Mouse (Mus musculus) left cerebral cortex, adult 9 months (tissue): ENCODE results near the gene Rab35.
A peak's percentile ranks its signal among the peaks of the same experiment; 100 is the strongest.

ENCODE experiments used
- DNase-seq, 2 experiments: peaks; one replicate each; pipeline ENCODE4 v3.0.0; 2022; ENCODE audit warnings: low spot score in 2 of 2

Gene Rab35

DNA sequence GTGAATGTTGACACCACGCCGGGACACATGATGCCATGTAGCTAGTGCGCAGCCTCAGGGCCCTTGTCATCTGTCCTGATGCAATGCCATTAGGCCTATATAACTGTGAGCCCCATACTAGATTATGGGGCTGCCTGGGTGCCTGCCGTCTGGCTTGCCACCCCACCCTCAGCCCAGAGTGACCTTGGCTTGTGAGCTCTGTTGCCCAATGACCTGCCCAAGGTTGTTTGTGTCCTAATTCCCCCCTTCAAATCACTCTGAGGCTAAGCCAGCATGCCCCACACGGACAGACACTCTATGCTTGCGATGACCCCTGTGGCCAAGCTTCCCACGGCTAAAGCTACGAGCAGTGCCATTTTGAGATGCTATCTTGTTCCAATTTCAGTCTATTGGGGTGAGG is 18.0 kb downstream of the Rab35 start:
- DNase-seq, result no peak

DNA sequence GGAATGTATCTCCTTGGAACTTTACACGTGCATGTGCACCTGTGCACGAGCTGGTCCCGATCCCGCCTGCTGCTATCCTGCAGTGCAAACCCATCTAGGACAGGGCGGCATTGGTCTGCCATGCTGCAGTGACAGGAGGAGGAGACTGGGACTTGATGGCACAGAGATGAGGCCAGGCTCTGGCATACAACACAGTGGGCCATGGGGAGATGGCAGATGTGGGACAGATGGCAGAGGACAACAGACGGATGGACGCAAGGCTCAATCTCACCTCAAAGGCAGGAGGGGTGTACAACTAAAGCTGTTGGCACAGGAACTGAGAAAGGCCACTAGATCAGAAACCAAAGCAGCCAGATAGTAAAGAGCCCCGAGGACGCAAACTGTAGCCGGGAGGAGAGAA is 19.2 kb downstream of the Rab35 start:
- DNase-seq, result no peak

DNA sequence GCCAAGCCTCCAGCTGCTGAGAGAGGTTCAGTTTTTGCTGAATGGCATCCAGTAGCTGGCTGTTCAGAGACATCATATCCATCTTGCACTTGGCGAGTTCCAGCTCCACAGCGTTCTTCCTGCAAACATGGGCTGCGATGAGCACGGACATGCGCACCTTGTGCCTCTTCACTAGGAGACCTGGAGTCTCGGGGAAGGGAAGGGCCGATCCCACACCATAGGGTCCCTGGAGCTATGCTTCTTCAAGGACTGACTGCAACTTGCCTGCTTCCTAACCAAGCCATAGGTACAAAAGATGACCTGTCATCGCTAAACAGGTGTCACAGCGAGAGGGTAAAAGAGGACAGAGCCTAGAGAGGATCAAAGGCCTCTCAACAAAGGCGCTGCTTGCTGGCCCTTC is 20.1 kb downstream of the Rab35 start:
- DNase-seq, result no peak

DNA sequence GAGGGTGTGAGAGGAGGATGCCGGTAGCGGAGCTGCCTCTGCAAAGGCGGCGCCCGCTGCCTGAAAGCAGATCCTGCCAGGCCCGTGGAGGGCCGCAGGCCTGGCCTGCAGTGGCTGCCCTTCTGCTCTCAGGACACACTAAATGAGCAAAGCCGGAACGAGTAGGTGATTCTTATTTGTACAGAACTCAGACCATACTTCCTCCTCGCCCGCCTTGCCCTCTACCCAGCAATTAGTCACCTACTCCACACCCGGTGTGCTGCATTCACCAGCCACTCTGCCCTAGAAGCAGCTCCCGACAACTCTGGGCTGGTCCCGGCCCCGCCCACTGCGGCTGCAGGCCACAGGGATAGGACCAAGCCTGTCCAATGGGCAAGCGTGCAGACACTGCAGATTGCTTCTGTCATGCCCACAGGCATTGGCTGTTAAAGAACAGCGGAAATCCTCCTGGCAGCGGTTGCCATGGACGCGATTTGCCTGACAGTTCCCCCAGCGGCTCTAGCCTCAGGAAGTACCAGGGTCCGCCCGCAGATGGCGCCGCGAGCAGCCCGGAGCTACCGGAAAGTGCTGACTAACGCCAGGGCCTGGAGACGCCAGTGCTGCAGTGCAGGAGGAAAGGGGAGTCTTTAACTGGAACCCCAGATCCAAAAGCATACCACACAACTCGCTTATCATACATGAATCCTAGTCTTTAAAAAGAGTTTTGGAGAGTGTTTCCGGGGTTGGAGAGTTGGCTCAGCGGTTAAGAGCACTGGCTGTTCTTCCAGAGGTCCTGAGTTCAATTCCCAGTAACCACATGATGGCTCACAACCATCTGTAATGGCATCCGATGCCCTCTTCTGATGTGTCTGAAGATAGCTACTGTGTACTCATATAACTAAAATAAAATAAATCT is 21.2 kb downstream of the Rab35 start:
- DNase-seq, result peak; percentile 99 to 100

DNA sequence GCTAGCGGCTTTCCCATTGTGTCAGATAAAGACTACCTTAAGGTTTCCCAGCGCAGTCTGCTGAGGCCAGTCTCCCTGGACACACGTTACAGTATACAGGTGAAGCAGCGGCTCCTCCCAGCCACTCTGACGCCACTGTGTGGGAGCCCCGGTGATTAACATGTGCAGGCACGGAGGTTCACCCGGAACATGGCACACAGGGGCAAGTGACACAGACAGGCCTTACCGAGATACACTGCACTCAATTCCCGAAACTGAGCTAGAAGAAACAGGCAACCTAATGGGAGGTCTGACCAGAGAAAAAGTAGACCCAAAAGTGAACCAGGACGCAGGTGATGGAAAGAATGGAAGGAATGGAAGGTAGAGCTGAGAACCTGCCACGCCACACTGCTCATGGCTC is 22.1 kb downstream of the Rab35 start:
- no peak for DNase-seq

DNA sequence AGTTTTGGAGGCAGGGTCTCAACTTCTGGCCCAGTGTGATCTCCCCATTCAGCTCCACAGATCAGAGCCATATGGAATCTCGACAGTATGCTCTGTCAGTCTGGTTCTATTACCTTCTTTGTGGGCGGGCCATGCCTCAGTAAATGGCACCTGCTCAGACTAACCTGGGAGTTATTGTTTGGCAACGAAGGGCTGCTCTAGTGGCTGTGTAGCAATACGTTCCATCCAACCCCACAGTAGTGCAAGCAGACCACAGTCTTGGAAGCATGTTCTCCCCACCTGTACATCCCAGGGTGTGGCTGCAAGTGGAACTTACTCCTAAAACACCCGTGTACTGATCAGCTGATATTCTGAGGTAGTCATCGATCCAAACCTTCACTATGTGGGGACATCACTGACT is 25.0 kb downstream of the Rab35 start:
- DNase-seq, result no peak

DNA sequence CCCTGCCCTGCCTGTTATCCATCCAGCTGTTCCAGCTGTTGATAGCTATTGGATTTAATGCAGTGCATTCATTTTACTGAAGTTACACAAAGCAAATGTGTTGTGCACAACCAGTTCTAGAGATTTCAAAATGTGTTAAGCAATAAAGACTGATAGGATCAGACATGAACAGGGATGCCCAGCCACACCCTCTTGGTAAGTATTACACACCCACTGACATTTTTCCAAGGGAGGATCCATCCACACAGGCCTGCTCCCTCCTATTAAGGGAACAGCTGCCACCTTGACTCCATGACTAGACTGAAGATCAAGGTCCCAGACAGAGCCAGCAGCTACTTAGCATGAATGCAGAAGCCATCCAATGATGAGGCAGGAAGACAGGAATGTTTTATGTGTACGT is 25.5 kb downstream of the Rab35 start:
- DNase-seq, result no peak

DNA sequence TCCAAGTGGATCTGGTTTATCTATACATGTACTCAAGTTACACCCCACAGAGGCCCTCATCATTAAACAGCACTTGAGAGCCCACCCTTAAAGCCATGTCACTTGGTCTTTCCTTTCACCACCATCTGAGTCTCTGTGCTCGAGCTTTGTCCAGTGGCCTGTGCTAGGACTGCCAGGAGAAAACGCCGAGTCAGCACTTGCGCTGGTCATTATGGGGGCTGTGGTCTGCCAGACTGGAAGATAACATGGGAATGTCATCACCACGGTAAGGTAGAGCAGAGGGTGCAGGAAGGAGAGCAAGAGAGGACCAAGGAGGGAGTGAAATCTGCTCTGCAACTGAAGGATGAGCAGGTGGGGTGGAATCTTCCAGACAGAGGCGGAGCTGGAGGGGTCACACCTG is 26.6 kb downstream of the Rab35 start:
- DNase-seq, result no peak

DNA sequence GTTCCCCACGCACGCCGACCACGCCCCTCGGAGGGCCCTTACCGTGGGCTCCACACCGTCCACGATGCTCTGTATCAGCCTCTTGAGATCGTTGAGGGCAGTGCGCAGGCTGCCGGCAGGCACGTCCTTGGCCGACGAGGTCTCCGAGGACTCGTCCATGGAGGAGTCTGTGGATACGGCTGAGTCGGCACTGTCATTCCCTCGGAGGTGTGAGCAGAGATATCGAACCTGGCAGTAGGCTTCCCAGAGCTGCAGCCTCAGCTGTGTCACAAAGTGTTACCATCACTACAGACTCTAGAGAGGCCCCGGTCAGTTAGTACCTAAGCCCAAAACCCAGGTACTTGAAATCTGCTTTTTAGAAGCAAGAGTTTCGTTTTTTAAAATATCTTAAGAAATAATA is 30.9 kb downstream of the Rab35 start:
- no peak for DNase-seq

DNA sequence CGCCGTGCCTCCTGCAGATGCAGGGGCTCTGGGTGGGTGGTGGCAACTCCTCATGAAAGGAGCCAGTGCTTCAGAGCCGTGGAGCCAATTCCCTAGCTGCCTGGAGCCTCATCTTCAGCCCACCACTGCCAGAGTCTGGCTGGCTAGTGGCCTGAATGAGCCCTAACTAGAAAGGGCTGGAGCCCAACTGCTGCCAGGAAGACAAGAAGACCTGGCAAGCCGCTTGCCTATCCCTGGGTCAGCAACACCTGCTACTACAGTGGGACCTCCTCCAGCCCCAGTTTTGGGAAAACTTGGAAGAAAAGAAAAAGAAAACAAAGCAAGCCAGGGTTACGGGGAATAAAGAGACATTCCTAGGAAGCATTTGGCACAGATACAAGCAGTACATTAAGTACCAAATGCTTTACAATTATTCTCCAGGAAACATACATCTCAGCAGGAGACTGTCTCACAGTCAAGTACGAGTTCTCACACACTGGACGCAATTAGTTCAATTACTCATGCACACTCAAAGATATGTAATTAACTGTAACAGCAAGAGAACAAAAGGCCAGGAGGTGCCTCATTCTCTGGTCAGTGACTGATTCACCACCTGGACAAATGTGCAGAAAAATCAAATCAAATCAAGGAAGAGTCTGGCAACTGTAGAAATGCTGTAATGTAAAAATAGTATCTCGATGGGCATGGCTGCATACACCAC is 34.8 kb downstream of the Rab35 start:
- DNase-seq, result no peak

DNA sequence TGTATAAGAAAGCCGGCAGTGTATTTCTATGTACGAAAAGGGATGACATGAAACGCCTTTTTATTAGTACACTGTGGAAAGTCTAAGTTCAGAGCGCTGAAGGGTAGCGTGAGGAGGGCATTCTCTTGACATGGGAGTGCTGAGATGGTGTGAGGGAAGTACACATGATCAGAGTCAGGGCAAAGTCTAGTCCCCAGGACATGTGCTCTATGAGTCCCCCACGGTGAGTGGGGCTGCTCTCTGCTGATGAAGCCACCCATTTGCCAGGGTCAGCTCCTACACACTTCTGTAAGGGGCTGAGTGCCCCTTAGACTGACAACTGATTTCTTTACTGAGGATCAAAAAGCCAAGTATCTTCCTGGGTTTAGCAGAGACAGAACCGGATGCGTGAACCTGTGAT is 35.5 kb downstream of the Rab35 start:
- no peak for DNase-seq

DNA sequence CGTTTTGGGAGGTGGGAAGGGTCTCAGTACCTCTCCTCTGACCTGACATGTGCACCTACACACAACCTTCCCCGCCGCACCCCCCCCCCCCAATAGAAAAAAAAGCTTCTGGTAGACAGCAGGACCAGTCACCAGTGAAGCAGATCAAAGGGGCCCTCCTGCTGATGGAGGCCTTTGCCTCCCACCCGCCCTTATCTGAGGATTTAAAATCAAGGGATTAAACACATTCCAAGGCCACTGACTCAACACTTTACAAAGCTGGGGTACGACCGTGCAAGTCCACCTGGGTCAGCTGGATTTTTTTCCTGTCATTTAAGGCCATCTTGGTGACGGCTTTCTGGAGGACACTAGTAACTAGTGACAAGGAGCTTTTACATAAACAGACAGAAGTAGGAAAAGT is 36.2 kb downstream of the Rab35 start:
- DNase-seq, result no peak

DNA sequence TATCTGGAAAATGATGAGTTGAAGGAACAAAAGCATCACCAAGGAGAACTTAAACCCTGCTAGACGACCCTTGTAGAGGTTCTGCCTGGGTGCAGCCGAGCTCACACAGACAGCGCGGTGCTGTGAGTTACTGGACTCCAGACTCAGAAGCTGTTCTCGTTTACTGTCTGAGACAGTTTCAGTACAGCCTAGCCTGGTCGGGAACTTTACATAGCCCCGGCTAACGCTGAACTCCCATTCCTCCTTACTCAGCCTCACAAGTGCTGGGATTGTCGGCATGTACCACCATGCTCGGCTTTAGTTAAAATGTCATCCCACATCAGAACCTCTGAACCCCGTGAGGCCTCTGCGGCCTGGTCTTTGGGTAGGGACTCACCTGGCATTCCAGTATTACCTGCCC is 37.3 kb downstream of the Rab35 start:
- no peak for DNase-seq

DNA sequence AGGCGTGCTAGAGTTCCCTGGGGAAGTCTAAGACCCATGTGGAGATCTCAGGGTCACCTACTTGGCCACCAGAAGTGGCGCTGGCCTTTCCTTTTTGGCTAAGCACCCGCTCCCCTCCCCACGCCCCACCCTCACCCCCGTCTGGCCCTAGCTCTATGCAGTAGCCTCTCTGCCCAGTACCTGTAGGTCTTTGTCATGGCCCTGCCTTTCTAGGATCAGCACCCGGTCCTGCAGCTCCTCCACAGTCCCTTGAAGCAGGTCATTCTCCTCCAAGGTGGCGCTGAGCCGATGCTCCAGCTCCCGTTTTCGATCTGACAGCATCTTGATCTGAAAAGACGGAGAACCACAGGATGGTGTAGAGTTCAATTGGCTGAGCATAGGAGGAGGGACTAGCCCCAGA is 38.3 kb downstream of the Rab35 start:
- DNase-seq, result no peak

DNA sequence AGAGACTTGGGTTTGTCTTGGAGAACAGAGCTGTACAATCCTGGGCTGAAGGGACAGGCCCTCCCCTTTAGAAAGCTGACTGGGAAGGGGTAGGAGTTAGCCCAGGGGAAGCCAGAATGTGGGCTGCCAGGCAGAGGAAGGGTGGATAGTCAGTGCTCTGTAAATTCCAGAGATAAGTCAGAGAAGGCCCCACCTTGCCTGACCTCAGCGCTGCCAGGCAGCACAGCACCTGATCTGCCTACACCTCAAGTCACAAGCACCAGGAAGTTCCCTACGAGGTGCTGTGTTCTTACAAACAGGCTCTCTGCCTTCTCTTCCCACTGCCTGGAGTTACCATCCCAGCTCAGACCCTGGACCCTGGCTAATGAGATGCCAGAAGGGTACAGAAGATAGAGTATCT is 38.7 kb downstream of the Rab35 start:
- no peak for DNase-seq

DNA sequence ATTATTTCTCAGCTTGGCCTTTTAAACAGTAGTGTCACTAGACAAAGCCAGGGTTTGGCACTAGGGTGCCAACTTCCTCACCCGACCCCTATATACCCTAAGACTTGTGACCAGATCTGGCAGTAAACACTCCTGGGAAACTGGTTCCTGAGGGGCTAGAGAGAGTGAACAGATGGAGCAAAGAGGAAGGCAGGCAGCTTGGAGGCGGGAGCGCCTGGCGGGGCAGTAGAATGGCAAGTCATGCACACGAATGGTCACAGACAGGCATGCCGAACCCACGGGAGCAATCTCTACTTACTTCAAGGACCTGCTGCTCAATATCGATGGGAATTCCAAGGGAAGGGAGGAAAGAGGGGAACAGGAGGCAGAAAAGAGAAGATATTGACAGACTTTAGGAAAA is 40.1 kb downstream of the Rab35 start:
- DNase-seq, result no peak

DNA sequence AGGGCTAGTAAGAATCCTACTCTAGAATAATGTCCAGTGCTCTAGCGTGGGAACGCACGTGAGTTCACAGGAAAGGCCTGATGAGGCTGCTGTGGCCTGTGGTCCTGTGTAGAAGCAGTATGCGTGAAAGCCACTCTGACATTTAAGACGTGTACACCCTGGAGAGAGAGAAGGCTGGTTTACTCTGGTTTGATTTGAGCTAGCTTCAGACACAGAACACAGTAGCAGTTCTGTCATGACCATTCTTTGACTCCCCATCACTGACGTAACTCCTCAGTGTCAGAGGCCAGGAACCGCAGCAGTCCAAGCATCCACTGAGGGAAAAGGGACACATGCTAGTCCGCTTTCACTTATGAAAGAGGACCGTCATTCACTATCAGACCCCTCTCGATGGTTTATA is 53.4 kb downstream of the Rab35 start:
- no peak for DNase-seq

DNA sequence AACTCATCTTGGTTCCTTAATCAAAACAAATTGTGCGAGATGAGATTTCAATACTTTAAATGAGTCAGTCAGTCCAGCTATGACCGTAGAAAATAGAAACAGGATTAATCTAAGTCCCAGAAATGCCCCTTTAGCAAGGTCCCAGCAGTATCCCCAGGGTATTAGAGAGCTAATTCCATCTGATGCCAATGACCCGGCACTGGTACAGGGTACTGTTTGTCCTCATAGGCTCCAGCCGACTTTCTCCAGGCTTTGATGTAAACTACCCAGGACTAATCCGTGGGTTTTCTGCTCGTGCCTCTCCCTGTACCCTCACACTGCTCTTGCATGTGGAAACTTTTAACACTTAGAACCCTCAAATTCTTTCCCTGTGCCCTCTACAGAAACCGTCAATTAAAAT is 55.0 kb downstream of the Rab35 start:
- no peak for DNase-seq

DNA sequence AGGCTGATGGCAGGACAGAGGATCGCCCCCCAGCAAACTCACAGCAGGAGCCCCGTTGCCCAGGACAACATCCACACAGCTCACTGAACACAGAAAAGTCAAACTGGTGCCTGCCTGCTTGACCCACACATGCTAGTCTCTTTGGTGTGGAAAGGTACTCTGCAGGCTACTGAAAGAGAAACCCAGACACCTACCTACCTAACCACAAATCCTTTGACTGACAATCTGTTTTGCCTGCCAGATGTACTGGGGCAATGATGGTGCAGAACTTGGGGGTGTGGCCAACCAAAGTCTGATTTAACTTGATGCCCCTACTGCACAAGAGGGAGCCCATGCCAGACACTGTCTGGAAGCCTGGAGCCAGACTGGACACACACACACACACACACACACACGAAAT is 61.6 kb downstream of the Rab35 start:
- DNase-seq, result no peak

DNA sequence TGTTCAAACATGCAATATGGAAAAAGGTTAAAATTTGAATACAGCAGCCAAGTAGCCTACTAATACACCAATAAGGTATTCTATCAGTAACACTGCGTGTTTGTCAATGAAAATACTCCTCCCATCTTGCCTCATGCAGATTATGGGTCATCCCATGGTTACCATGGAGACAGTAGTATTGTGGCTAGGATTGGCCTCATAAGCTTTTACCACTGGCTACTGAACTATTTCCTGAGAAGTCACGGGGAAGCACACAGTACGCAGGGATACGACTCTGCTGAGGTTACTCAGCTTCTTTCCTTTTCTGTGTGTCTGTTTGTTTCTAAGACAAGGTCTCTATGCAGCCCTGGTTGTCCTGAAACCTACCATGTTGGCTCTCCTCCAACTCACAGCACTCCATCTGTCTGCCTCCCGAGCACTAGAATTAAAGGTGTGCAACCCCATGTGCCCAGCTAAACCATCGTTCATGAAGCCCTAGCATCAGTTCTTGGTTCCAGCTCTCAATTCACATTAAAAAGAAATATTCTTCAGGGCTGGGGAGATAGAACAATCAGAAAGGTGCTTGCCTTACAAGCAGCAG is 63.6 kb downstream of the Rab35 start:
- peak in 1 of 2 experiments; percentile 22 for DNase-seq

DNA sequence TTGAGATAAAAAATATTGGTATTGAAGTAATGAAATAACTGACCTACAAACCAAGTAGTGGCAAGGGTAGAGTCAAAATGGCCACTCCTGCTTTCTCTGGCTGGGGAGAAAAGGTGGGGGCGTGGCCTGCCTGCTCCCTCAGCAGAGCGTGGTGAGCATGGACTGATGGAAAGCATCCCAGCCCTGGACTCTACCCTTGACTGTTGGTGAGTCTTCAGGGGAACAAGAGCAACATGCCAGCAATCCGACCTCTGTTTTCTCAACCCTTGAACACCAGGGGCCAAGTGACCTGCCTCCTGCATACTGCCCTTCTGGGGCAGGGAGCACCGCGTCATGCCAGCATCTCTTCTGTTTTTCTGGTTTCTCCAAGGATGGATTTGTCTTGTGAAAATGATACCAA is 65.1 kb downstream of the Rab35 start:
- DNase-seq, result no peak
